Mouse (Mus musculus) kidney, postnatal 10 days (tissue): ENCODE measurements at regions not wholly inside any gene's neighbourhood (a gene's known extent, or its start where the extent isn't known, plus 50 kb on each side); places are given as distances from the start of the nearest gene placed in this dataset.
"Not testable (repeated sequence)": the region's sequence is repeated elsewhere in the genome, so short reads cannot be mapped to it uniquely, and the experiment has no call there.

Source experiments
- DNase-seq: peaks from one replicate; pipeline ENCODE4 v3.0.0; 2021; ENCODE audit warnings: mixed read lengths

GRCm38 (mm10) chr9:80961818-80962217 lies 496.5 kb upstream of the Impg1 start:
- DNase-seq, result no peak

GRCm38 (mm10) chr9:80942991-80943390 lies 477.7 kb upstream of the Impg1 start:
- DNase-seq, result peak; percentile 9

- DNase-seq, result no peak
These were observed 476.1 kb upstream of the Impg1 start for GRCm38 (mm10) chr9:80941424-80941823.

DNA sequence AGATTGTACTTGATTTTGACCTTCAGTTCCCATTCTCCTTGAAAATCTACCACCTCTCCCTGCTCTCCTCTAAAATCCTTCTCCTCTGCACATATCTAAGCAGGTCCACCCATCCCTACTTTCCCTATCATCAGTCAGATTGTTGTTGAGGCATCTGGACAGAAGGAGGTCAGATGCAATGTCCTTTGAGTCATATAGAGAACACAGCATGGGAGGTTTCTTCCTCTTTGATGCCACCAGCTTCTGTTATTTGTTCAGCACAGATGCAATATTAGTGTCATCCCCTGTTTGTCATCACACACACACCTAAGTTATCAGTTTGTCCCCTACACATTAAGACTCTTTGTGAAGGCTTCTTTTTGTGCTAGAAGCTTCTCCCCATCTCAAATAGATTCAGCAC lies 473.0 kb upstream of the Impg1 start:
- no peak for DNase-seq

GRCm38 (mm10) chr9:80930628-80931027 lies 465.3 kb upstream of the Impg1 start:
- no peak for DNase-seq

- no peak for DNase-seq
These were observed 455.0 kb upstream of the Impg1 start for GRCm38 (mm10) chr9:80920304-80920703.

DNA sequence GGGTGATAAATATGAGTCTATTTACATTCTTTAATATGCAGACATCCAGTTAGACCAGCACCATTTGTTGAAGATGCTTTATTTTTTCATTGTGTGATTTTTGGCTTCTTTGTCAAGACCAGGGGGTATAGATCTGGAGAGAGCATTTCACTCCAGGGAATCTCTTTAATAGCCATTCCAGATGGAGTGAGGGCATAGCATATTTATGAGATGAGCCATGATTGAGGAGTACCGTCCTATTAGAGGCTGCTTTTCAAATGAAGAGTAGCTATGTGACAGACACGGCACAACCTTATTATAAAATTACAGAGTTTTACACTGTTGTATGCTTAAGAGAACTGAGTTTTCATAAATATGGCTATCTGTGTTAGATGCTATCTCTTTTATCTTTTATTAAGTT lies 448.6 kb upstream of the Impg1 start:
- DNase-seq, result no peak

GRCm38 (mm10) chr9:80912177-80912576 lies 446.9 kb upstream of the Impg1 start:
- no peak for DNase-seq

- DNase-seq, result no peak
These were observed 401.5 kb upstream of the Impg1 start for GRCm38 (mm10) chr9:80866807-80867206.

DNA sequence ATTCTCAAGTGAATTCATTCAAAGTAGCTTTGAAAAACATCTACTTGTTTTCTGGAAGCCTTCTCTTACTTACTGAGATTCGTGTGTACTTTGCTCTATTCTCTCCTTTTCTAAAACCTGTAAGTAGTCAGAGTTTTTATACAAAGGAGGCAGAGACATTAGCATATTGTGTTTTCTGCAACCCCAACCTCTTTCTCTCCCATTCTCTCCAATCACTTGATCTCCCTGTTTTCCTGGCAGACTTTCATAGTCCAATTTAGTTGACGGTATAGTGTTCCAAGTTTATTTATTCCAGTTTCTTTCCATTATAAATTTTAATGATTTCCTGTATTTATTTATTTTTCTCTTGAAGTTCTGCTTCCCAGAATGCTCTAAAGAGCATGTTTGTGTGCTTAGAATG lies 393.7 kb upstream of the Impg1 start:
- no peak for DNase-seq

- DNase-seq, result no peak
These were observed 382.9 kb upstream of the Impg1 start for GRCm38 (mm10) chr9:80848190-80848589.

GRCm38 (mm10) chr9:80832808-80833207 lies 367.5 kb upstream of the Impg1 start:
- DNase-seq, result no peak

DNA sequence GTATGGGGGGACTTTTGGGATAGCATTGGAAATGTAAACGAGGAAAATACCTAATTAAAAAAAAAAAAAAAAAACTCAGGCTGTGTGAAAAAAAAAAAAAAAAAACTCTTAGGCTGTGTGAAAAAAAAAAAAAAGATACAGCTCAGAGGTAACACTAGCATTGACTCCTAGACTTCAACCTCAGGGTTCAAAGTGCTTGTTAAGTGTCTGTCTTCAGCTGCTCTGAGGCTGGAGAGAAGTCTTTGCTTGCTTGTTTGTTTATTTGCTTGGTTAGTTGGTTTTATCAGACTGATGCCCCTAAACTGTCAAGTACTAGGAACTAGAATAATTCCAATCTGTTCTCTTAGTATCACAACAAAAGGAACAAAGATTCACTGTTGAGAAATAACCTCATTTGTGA lies 360.1 kb upstream of the Impg1 start:
- no peak for DNase-seq

- no peak for DNase-seq
These were observed 354.8 kb upstream of the Impg1 start for GRCm38 (mm10) chr9:80820066-80820465.

DNA sequence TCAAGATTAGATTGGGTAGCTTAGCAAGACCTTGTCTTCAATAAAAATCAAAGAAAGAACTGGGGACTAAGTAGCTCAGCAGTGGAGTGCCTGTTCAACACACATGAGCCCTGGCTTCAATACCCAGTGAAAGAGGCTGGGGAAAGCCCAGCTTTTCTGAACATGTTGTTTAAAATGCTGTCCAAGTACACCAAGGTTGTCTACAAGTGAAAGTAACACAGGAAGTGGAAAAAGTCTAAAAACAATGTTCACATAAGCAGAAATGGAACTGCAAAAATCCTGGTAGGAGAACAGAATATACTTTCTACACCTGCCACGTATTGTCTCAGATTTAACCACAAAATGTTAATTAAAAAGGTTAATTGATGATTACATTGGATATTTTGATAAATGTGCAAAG lies 353.8 kb upstream of the Impg1 start:
- DNase-seq, result no peak

DNA sequence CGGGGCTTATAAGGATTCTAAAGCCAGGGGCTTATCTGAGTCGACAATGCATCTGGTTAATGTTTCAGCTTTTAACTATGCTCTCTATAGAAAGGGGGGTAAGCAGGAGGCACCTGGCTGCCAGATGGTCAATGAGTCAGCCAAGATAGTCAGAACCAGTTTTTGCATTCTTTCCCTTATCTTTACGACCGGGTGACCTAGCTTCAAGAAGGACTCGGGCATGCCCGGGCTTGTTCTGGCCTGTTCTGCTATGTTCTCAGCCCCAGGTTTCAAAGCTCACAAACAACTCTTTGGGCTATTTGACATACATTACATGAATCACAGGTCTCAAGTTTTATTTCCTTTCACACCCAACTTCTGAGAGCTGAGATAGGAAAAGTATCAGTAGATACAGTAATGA lies 348.6 kb upstream of the Impg1 start:
- DNase-seq, result not testable (repeated sequence)

DNA sequence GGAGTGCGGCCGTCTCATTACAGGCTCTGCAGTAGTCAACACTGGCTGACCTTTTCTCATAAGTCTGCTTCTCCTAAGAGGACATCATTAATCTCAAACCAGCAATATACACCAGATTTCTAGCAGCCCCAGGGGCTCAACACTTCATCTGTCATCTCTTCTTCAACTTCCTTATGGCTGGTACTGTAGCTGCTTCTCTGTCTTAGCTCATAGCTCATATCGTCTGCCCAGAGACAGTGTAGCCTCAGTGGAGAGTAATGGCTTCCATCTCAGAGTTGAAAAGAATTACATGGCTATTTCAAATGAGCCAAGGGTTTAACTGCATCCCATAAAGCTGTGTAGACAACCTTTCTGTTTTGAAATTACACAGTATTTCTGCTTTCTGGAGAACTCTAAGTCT lies 326.2 kb upstream of the Impg1 start:
- no peak for DNase-seq

DNA sequence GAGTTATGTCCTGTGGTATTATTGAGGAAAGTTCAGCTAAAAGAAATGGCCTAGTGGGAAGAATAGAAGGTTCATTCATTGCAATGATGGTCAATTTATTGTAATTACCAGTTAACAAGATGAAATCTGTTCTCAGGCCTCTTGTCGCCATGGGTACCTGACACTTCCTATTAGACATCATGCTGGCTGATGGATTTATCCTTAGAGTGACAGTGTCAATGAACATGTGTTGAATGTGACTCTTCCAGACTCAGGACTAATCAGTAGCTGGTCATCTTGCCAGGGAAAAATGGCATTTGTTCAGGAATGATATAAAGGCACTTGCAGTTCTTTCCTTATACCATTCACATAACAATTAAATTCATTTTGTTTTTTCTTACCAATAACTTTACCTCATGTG lies 309.3 kb upstream of the Impg1 start:
- no peak for DNase-seq

DNA sequence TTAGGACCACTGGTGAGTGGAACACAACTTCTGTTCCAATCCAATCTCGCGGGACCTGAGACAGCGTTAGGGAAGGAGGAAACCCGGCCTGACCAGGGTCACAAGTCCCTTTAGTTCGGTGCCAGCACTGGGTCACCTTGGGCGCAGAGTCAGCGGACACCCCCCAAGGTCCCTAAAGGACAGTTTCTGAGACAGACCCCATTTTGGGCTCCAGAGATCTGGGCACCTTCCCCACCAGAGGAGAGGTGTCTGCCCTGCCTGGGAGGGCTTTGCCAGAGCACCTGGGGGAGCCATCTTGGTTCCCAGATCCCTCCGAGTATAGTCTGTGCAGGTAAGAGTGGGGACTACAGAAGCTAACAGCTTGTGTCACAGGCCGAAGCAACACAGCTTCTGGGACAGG lies 270.5 kb upstream of the Impg1 start:
- not testable (repeated sequence) for DNase-seq

GRCm38 (mm10) chr9:80732971-80733370 lies 267.7 kb upstream of the Impg1 start:
- DNase-seq, result peak; percentile 5

DNA sequence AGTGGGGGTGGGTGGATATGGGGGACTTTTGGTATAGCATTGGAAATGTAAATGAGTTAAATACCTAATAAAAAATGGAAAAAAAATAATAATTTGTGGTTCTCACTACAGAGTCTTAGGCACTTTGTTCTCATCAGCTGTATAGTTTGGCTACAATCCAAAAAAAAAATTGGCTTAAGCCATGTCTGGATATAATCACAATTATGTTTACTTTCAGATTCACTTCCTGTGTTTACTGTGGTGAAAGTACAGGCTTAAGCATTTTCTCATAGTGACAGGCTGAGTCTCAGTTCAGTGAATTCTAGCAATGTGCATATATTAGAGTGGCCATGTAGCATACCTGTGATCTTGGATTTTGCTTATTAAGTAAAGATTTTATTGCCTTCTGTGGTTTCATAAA lies 258.4 kb upstream of the Impg1 start:
- DNase-seq, result no peak

DNA sequence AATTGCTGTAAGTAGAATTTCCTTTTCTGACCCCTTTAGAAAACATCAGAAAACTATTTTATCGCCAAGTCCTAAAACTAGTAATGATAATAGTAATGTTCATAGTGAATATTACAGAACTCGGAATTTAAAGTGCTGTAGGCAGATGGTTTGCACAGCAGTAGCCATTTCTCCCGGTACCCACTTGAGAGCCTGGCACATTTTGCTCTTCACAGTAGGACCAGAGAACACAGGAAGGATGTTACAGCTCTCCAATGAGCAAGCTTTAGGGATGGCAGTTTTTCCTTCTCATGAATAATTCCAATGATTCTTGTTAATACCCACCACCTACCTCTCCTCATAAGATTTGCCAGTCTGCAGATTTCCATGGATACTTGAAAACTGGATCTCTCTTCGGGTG lies 253.2 kb upstream of the Impg1 start:
- DNase-seq, result no peak

GRCm38 (mm10) chr9:80709781-80710180 lies 244.5 kb upstream of the Impg1 start:
- no peak for DNase-seq

DNA sequence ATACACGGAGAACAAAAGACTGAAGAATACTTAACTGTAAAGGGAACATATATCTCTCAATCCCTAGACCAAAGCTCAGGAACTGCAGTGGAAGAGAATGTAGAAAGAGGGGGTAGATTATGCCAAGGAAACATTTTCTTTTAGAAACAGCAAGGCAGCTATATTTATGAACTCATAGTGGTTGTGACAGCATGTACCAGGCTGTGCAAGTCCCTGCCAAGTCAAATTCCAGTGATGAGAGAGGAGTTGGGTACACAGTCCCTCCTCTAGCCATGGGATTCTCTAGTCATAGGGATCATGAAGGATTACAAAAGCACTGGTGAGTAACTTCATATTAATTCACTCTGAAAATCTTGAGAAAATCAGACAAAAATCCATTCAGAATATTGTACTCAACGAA lies 240.0 kb upstream of the Impg1 start:
- no peak for DNase-seq

DNA sequence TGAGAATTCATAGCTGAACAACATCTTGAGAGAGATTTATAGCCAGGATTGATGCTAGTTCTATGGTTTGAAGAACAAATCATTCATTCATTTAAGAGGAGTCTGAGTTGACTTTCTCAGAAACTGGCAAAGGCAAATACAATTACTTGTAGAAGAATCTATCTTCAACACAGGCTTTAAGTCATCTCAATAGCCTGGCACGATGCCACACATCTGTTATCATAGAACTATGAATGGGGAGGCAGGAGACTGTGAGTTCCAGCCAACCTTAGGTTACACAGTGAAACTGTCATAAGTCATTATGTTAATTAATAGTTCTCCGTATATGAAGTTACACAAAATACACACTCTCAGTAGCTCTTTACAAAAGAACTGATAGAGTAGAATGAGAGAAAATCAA lies 231.9 kb upstream of the Impg1 start:
- DNase-seq, result no peak

GRCm38 (mm10) chr9:80688481-80689086 lies 223.3 kb upstream of the Impg1 start:
- peak; percentile 61 for DNase-seq
